In the genomic region with DNA sequence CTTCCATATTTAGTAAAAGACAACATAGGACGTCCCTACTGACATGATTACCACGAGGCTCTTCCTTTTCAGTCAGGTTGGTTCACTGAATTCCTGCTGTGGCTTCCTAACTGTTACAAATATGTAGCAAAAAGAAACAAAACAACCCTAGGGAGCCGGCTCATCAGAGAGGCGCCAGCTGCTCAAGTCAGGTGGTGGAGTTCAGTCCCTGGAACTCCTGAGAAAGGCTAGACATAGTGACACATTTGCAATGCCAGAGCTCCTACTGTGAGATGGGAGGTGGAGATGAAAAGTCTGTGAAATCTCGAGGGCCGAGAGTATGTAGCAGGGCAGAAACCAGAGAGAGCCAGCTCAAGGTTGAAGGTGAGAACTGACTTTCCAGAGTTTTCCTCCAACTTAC, we compare ENCODE assay signal across 8 mouse cellular contexts.
DNase-seq lines count a peak whose midpoint lies in the region; ATAC-seq lines count a peak whose summit lies in the region.

No protein-coding gene starts in this region.

- peak overlapping the region; percentile 63 for H3K9ac ChIP-seq in lung, embryonic 16.5 days (ENCODE audit: low read length)
- H3K9ac ChIP-seq in limb, embryonic 11.5 days (ENCODE audit: low read length) = no peak overlapping the region
- no peak overlapping the region for H3K9ac ChIP-seq in neural tube, embryonic 15.5 days (replicated peaks)

- H3K4me3 ChIP-seq in lung, embryonic 16.5 days (ENCODE audit: low read length) = peak overlapping the region; percentile 44
- H3K4me3 ChIP-seq in limb, embryonic 11.5 days (ENCODE audit: low read depth, low read length) = no peak overlapping the region
- H3K4me3 ChIP-seq in neural tube, embryonic 15.5 days (replicated peaks) = peak overlapping the region; percentile 38

- H3K27ac ChIP-seq in lung, embryonic 16.5 days (ENCODE audit: low read length) = peak overlapping the region; percentile 54
- no peak overlapping the region for H3K27ac ChIP-seq in limb, embryonic 11.5 days (replicated peaks; ENCODE audit: low read depth, low read length)
- no peak overlapping the region for H3K27ac ChIP-seq in neural tube, embryonic 15.5 days (replicated peaks)

- ATAC-seq in lung, embryonic 16.5 days (ENCODE audit: low read depth) = no peak
- ATAC-seq in limb, embryonic 11.5 days (ENCODE audit: insufficient number of reproducible peaks, low FRiP score, low TSS enrichment, low read depth) = no peak
- ATAC-seq in neural tube, embryonic 15.5 days (ENCODE audit: low FRiP score) = 0 out of 2 replicates have a peak, but pooled peaks have one; percentile 52

- no peaks in the 10 kb centered on the region for H3K9me3 ChIP-seq in lung, embryonic 16.5 days (ENCODE audit: control insufficient read depth, low read length)
- H3K9me3 ChIP-seq in limb, embryonic 11.5 days (ENCODE audit: control insufficient read depth, low read length) = no peaks in the 10 kb centered on the region
- H3K9me3 ChIP-seq in neural tube, embryonic 15.5 days (replicated peaks) = no peaks in the 10 kb centered on the region

- no peaks in the 10 kb centered on the region for H3K27me3 ChIP-seq in lung, embryonic 16.5 days (ENCODE audit: control insufficient read depth, insufficient read depth, low read depth, low read length)
- no peaks in the 10 kb centered on the region for H3K27me3 ChIP-seq in limb, embryonic 11.5 days (ENCODE audit: control insufficient read depth, insufficient read depth, low read length)
- no peaks in the 10 kb centered on the region for H3K27me3 ChIP-seq in neural tube, embryonic 15.5 days (replicated peaks)

- 23% methylated on average over 6 of the region's 6 CpGs for WGBS in lung, embryonic 16.5 days
- WGBS in limb, embryonic 11.5 days = 21% methylated on average over 6 of the region's 6 CpGs
- WGBS in neural tube, embryonic 15.5 days = 12% methylated on average over 6 of the region's 6 CpGs

- H3K4me2 ChIP-seq in lung, embryonic 16.5 days (ENCODE audit: low read depth, low read length) = peak overlapping the region; percentile 69
- H3K4me2 ChIP-seq in limb, embryonic 11.5 days (ENCODE audit: low read depth, severe bottlenecking) = peak overlapping the region; percentile 45; the same call in 1 of the 2 replicates
- peak overlapping the region; percentile 65 for H3K4me2 ChIP-seq in neural tube, embryonic 15.5 days

- H3K4me1 ChIP-seq in lung, embryonic 16.5 days (replicated peaks; ENCODE audit: control insufficient read depth, insufficient read depth, low read length) = peaks cover 17% of the 10 kb centered on the region
- 0 out of 2 replicates have a peak, but pooled peaks cover 3% of the 10 kb centered on the region for H3K4me1 ChIP-seq in limb, embryonic 11.5 days (ENCODE audit: control insufficient read depth, insufficient read depth, low read length)
- H3K4me1 ChIP-seq in neural tube, embryonic 15.5 days = peaks cover 11% of the 10 kb centered on the region

- DNase-seq in cerebellum, adult 18-20 months = peak; percentile 18 to 26
- no peak for DNase-seq in cerebellum, adult 8-10 months
- no peak for DNase-seq in lung, postnatal 25 days (ENCODE audit: low spot score)
- peak; percentile 34 for DNase-seq in limb, embryonic 11.5 days (ENCODE audit: low spot score)
- DNase-seq in natural killer cell, adult 2 months (ENCODE audit: low spot score in 2 of 2) = no peak
- DNase-seq in layer of hippocampus, adult 8-10 months (ENCODE audit: low spot score in 2 of 2) = no peak

- H3K36me3 ChIP-seq in lung, embryonic 16.5 days (ENCODE audit: control insufficient read depth, insufficient read depth, low read length) = no peaks in the 10 kb centered on the region
- no peaks in the 10 kb centered on the region for H3K36me3 ChIP-seq in limb, embryonic 11.5 days (ENCODE audit: control insufficient read depth, insufficient read depth, low read length)
- no peaks in the 10 kb centered on the region for H3K36me3 ChIP-seq in neural tube, embryonic 15.5 days

Comparison
In these comparisons a context has a peak if more than half of its experiments do, and no peak if none do; other contexts are left out.
1. DNase-seq: peak in cerebellum, adult 18-20 months (2 of 2) and limb, embryonic 11.5 days (single experiment); none in cerebellum, adult 8-10 months (single experiment), lung, postnatal 25 days (single experiment), natural killer cell, adult 2 months (0 of 2) and layer of hippocampus, adult 8-10 months (0 of 2).
2. Peak in every context shown above with its lines, with median percentiles within 50 percentile points of each other: H3K4me2 ChIP-seq.